Mouse (Mus musculus): ENCODE data around the gene Ybx3. TPM values are rescaled to one million over a fixed set of nuclear protein-coding genes. Genes with fewer than 3 reads are reported as not detected.

The Ybx3 gene
- polyA plus RNA-seq, 1 experiment: 690 TPM

- peaks cover 34% of the 10 kb centered on the region for H3K27me3 ChIP-seq (replicated peaks)
- H3K4me3 ChIP-seq (replicated peaks): no peak overlapping the region
- H3K4me1 ChIP-seq: peaks cover 8% of the 10 kb centered on the region; the same call in 1 of the 2 replicates
- TF ChIP-seq GATA1 (IDR thresholded peaks at IDR 0.05; ENCODE audit: borderline replicate concordance, low read length) (no peak), FLI1 (IDR thresholded peaks at IDR 0.05; ENCODE audit: low read length) (no peak)
- H3K36me3 ChIP-seq (replicated peaks; ENCODE audit: low read length): no peaks in the 10 kb centered on the region
- H3K9me3 ChIP-seq: peaks cover 10% of the 10 kb centered on the region
These were observed 43.9 kb downstream of the Ybx3 start for GRCm38 (mm10) chr6:131344346-131344745.

- Histone ChIP-seq H3K4me1 (peaks cover 8% of the 10 kb centered on the region; the same call in 1 of the 2 replicates), H3K27me3 (replicated peaks) (peaks cover 13% of the 10 kb centered on the region), H3K9me3 (peaks cover 9% of the 10 kb centered on the region), H3K4me3 (replicated peaks) (no peak overlapping the region), H3K36me3 (replicated peaks; ENCODE audit: low read length) (no peaks in the 10 kb centered on the region)
- no peak for TF ChIP-seq FLI1 (IDR thresholded peaks at IDR 0.05; ENCODE audit: low read length)
- TF ChIP-seq GATA1 (IDR thresholded peaks at IDR 0.05; ENCODE audit: borderline replicate concordance, low read length): no peak
These were observed 48.2 kb downstream of the Ybx3 start for GRCm38 (mm10) chr6:131340082-131340481.

- peaks cover 6% of the 10 kb centered on the region; the same call in 1 of the 2 replicates for H3K4me1 ChIP-seq
- H3K36me3 ChIP-seq (replicated peaks; ENCODE audit: low read length): no peaks in the 10 kb centered on the region
- no peak overlapping the region for H3K4me3 ChIP-seq (replicated peaks)
- H3K27me3 ChIP-seq (replicated peaks): peaks cover 7% of the 10 kb centered on the region
- H3K9me3 ChIP-seq: peaks cover 9% of the 10 kb centered on the region
- TF ChIP-seq GATA1 (IDR thresholded peaks at IDR 0.05; ENCODE audit: borderline replicate concordance, low read length) (no peak), FLI1 (IDR thresholded peaks at IDR 0.05; ENCODE audit: low read length) (no peak)
These were observed 49.0 kb downstream of the Ybx3 start for GRCm38 (mm10) chr6:131339309-131339708.

GRCm38 (mm10) chr6:131338787-131339186, 49.5 kb downstream of the Ybx3 start:
- peaks cover 4% of the 10 kb centered on the region for H3K27me3 ChIP-seq (replicated peaks)
- TF ChIP-seq GATA1 (IDR thresholded peaks at IDR 0.05; ENCODE audit: borderline replicate concordance, low read length): no peak
- H3K4me3 ChIP-seq (replicated peaks): no peak overlapping the region
- no peaks in the 10 kb centered on the region for H3K36me3 ChIP-seq (replicated peaks; ENCODE audit: low read length)
- H3K4me1 ChIP-seq: peaks cover 3% of the 10 kb centered on the region; the same call in 1 of the 2 replicates
- peaks cover 9% of the 10 kb centered on the region for H3K9me3 ChIP-seq

GRCm38 (mm10) chr6:131327076-131327475, 61.2 kb downstream of the Ybx3 start:
- peaks cover 4% of the 10 kb centered on the region for H3K27me3 ChIP-seq (replicated peaks)
- no peaks in the 10 kb centered on the region for H3K9me3 ChIP-seq
- H3K4me3 ChIP-seq (replicated peaks): no peak overlapping the region
- TF ChIP-seq GATA1 (IDR thresholded peaks at IDR 0.05; ENCODE audit: borderline replicate concordance, low read length) (no peak), FLI1 (IDR thresholded peaks at IDR 0.05; ENCODE audit: low read length) (no peak)
- H3K36me3 ChIP-seq (replicated peaks; ENCODE audit: low read length): no peaks in the 10 kb centered on the region
- peaks cover 3% of the 10 kb centered on the region for H3K4me1 ChIP-seq

GRCm38 (mm10) chr6:131321854-131322639, 66.2 kb downstream of the Ybx3 start:
- no peak overlapping the region for H3K4me3 ChIP-seq (replicated peaks)
- peaks cover 12% of the 10 kb centered on the region for H3K4me1 ChIP-seq
- H3K9me3 ChIP-seq: no peaks in the 10 kb centered on the region
- H3K27me3 ChIP-seq (replicated peaks): peaks cover 14% of the 10 kb centered on the region
- no peaks in the 10 kb centered on the region for H3K36me3 ChIP-seq (replicated peaks; ENCODE audit: low read length)
- TF ChIP-seq GATA1 (IDR thresholded peaks at IDR 0.05; ENCODE audit: borderline replicate concordance, low read length) (no peak), FLI1 (IDR thresholded peaks at IDR 0.05; ENCODE audit: low read length) (no peak)

- no peaks in the 10 kb centered on the region for H3K9me3 ChIP-seq
- peaks cover 8% of the 10 kb centered on the region for H3K4me1 ChIP-seq
- H3K4me3 ChIP-seq (replicated peaks): no peak overlapping the region
- no peak for TF ChIP-seq FLI1 (IDR thresholded peaks at IDR 0.05; ENCODE audit: low read length)
- no peak for TF ChIP-seq GATA1 (IDR thresholded peaks at IDR 0.05; ENCODE audit: borderline replicate concordance, low read length)
- H3K27me3 ChIP-seq (replicated peaks): peaks cover 15% of the 10 kb centered on the region
- no peaks in the 10 kb centered on the region for H3K36me3 ChIP-seq (replicated peaks; ENCODE audit: low read length)
These were observed 71.8 kb downstream of the Ybx3 start for GRCm38 (mm10) chr6:131316155-131317101.

Other genes starting within 250 kb of the Ybx3 start
- gene Klra2, start 141.1 kb downstream of the Ybx3 start, polyA plus RNA-seq (2012; ENCODE audit: insufficient read depth, low replicate concordance): not detected in 2 replicates
- not detected in 2 replicates for gene Magohb, start 95.2 kb downstream of the Ybx3 start, polyA plus RNA-seq (2012; ENCODE audit: insufficient read depth, low replicate concordance)
- not detected in 2 replicates for gene Styk1, start 34.9 kb downstream of the Ybx3 start, polyA plus RNA-seq (2012; ENCODE audit: insufficient read depth, low replicate concordance)
- gene 5430401F13Rik, start 97.9 kb upstream of the Ybx3 start, polyA plus RNA-seq (2012; ENCODE audit: insufficient read depth, low replicate concordance): not detected in 2 replicates
- not detected in 2 replicates for gene Gm6619, start 97.9 kb upstream of the Ybx3 start, polyA plus RNA-seq (2012; ENCODE audit: insufficient read depth, low replicate concordance)
- not detected in 2 replicates for gene Tas2r130, start 242.4 kb upstream of the Ybx3 start, polyA plus RNA-seq (2012; ENCODE audit: insufficient read depth, low replicate concordance)